Mouse (Mus musculus): ENCODE results near the gene Fat1.

GRCm38 (mm10) chr8:45021911-45022665 lies 86.8 kb downstream of the Fat1 start:
- TF ChIP-seq GATA1 (IDR thresholded peaks at IDR 0.05; ENCODE audit: low read depth, low read length): no peak
- no peak for TF ChIP-seq E2F4 (IDR thresholded peaks at IDR 0.05; ENCODE audit: borderline replicate concordance, low read depth, low read length)
- TF ChIP-seq CTCF (IDR thresholded peaks at IDR 0.05 in 2 of 3, conservative IDR thresholded peaks at IDR 0.05 in 1 of 3; ENCODE audit: control insufficient read depth in 1 of 3, insufficient read depth in 1 of 3, low read depth in 2 of 3, low read length in 3 of 3, poor library complexity in 1 of 3, severe bottlenecking in 1 of 3): no peak
- TF ChIP-seq MAX (IDR thresholded peaks at IDR 0.05; ENCODE audit: low read length): no peak
